Mouse (Mus musculus) cerebellum, adult 2 months (tissue): Measurements from ENCODE around the gene Lhx2.

Experiments used
- CTCF ChIP-seq: fragments of 200-500 bp; IDR thresholded peaks from 2 replicates; pipeline ENCODE4 v1.5.1; 2011; ENCODE audit warnings: low read depth, mild to moderate bottlenecking, control low read depth, low read length, moderate library complexity, borderline replicate concordance; ENCODE audit not compliant: insufficient read depth
- POLR2A ChIP-seq: fragments of 200-500 bp; IDR thresholded peaks from 2 replicates; pipeline ENCODE4 v1.6.1; 2011; ENCODE audit warnings: low read length, control low read depth, borderline replicate concordance; ENCODE audit not compliant: insufficient read depth

- no peak for TF ChIP-seq POLR2A
- no peak for TF ChIP-seq CTCF
Measured at GRCm38 (mm10) chr2:38358611-38359010, 19.5 kb downstream of the Lhx2 start.
